Mouse (Mus musculus) heart, postnatal 25 days (tissue): ENCODE measurements at regions not wholly inside any gene's neighbourhood (a gene's known extent, or its start where the extent isn't known, plus 50 kb on each side); places are given as distances from the start of the nearest gene placed in this dataset.

Experiments used
- DNase-seq: peaks from one replicate; pipeline ENCODE4 v3.0.0; 2022; ENCODE audit warnings: low spot score
- intact Hi-C: fragments of 180-260 bp; cut with DNase I; formaldehyde crosslinking; loops from one replicate; pipeline ENCODE4 v1.15.1; 2025

- no peak for DNase-seq
- intact Hi-C loops: no loop called here
Measured at GRCm38 (mm10) chr3:41268516-41268915, 185.7 kb upstream of the Pgrmc2 start.

- no peak for DNase-seq
- intact Hi-C loops: no loop called here
Measured at GRCm38 (mm10) chr3:41266216-41266615, 183.4 kb upstream of the Pgrmc2 start.

GRCm38 (mm10) chr3:41265399-41265798 lies 182.6 kb upstream of the Pgrmc2 start:
- intact Hi-C loops: no loop called here
- no peak for DNase-seq

GRCm38 (mm10) chr3:41258291-41258690 lies 175.4 kb upstream of the Pgrmc2 start:
- intact Hi-C loops: no loop called here
- DNase-seq: no peak

- DNase-seq: no peak
- intact Hi-C loops: no loop called here
Measured at GRCm38 (mm10) chr3:41244960-41245359, 162.1 kb upstream of the Pgrmc2 start.

GRCm38 (mm10) chr3:41241856-41242552 lies 159.2 kb upstream of the Pgrmc2 start:
- intact Hi-C loops: no loop called here
- DNase-seq: no peak

GRCm38 (mm10) chr3:41239801-41240200 lies 157.0 kb upstream of the Pgrmc2 start:
- intact Hi-C loops: loop anchor here (10.0 kb wide), 1 partner anchor 105 kb away; no protein-coding TSS in a partner anchor
- DNase-seq: no peak

- intact Hi-C loops: loop anchor here (10.0 kb wide), 1 partner anchor 106 kb away; no protein-coding TSS in a partner anchor
- DNase-seq: no peak
Measured at GRCm38 (mm10) chr3:41239246-41239645, 156.4 kb upstream of the Pgrmc2 start.

- intact Hi-C loops: loop anchor here (10.0 kb wide), 1 partner anchor 107 kb away; no protein-coding TSS in a partner anchor
- DNase-seq: no peak
Measured at GRCm38 (mm10) chr3:41238046-41238445, 155.2 kb upstream of the Pgrmc2 start.

GRCm38 (mm10) chr3:41235610-41236009 lies 152.8 kb upstream of the Pgrmc2 start:
- intact Hi-C loops: loop anchor here (10.0 kb wide), 1 partner anchor 109 kb away; no protein-coding TSS in a partner anchor
- DNase-seq: no peak

GRCm38 (mm10) chr3:41234994-41235393 lies 152.1 kb upstream of the Pgrmc2 start:
- intact Hi-C loops: loop anchor here (10.0 kb wide), 1 partner anchor 110 kb away; no protein-coding TSS in a partner anchor
- no peak for DNase-seq

- intact Hi-C loops: loop anchor here (10.0 kb wide), 1 partner anchor 111 kb away; no protein-coding TSS in a partner anchor
- DNase-seq: no peak
Measured at GRCm38 (mm10) chr3:41234191-41234590, 151.3 kb upstream of the Pgrmc2 start.

- DNase-seq: no peak
- intact Hi-C loops: loop anchor here (1.0 to 10.0 kb wide), 2 partner anchors 57 to 111 kb away; no protein-coding TSS in a partner anchor
Measured at GRCm38 (mm10) chr3:41233439-41233838, 150.6 kb upstream of the Pgrmc2 start.

GRCm38 (mm10) chr3:41230961-41231377 lies 148.1 kb upstream of the Pgrmc2 start:
- no peak for DNase-seq
- intact Hi-C loops: loop anchor here (10.0 kb wide), 1 partner anchor 114 kb away; no protein-coding TSS in a partner anchor

- intact Hi-C loops: loop anchor here (5.0 kb wide), 3 partner anchors 47 to 363 kb away; no protein-coding TSS in a partner anchor
- no peak for DNase-seq
Measured at GRCm38 (mm10) chr3:41229493-41229892, 146.6 kb upstream of the Pgrmc2 start.

GRCm38 (mm10) chr3:41228536-41228935 lies 145.7 kb upstream of the Pgrmc2 start:
- peak; percentile 17 for DNase-seq

GRCm38 (mm10) chr3:41220746-41221145 lies 137.9 kb upstream of the Pgrmc2 start:
- DNase-seq: no peak
- intact Hi-C loops: no loop called here

More at GRCm38 (mm10) chr3:41228536-41228935, 145.7 kb upstream of the Pgrmc2 start:
- intact Hi-C loops: loop anchor here (5.0 kb wide), 3 partner anchors 46 to 364 kb away; no protein-coding TSS in a partner anchor

GRCm38 (mm10) chr3:41217770-41218169 lies 134.9 kb upstream of the Pgrmc2 start:
- DNase-seq: no peak
- intact Hi-C loops: no loop called here

GRCm38 (mm10) chr3:41213533-41213932 lies 130.7 kb upstream of the Pgrmc2 start:
- no peak for DNase-seq
- intact Hi-C loops: no loop called here

GRCm38 (mm10) chr3:41210333-41210732 lies 127.5 kb upstream of the Pgrmc2 start:
- DNase-seq: no peak
- intact Hi-C loops: no loop called here

- no peak for DNase-seq
- intact Hi-C loops: no loop called here
Measured at GRCm38 (mm10) chr3:41202895-41203294, 120.0 kb upstream of the Pgrmc2 start.
